Mouse (Mus musculus): ENCODE measurements at regions not wholly inside any gene's neighbourhood (a gene's known extent, or its start where the extent isn't known, plus 50 kb on each side); places are given as distances from the start of the nearest gene placed in this dataset.

DNA sequence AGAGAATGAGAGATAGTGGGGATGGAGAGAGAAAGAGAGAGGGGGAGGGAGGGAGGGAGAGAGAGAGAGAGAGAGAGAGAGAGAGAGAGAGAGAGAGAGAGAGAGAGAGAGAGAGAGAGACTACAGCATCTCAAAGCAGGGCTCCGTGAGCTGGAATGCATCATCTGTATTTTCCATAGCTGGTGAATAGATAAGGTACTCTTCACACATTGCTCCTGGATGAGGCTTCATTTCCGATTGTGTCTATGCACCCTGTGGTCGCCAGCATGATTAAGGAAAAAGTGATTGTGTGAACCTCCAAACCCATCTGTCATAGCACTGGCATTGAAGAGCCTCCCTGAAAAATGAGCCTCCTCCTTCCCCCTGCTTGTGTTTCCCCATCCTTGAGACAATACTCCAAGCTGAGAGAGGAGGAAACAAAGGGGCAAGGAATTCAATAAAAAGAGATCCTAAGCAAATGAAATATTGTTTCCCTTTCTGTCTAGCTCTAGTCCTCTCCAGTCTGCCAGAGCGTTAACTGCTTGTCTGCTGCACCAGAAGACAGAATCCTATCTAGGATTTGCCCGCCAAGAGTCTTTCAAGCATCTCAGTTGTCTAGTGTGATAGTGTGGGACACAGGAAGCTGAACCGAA lies 130.4 kb upstream of the Spats2l start:
- ATAC-seq (ENCODE audit: low FRiP score): 0 out of 2 replicates have a peak, but pooled peaks have one; percentile 13
- no peak overlapping the region for H3K9ac ChIP-seq (replicated peaks; ENCODE audit: low read length, poor library complexity, severe bottlenecking)
- no peak overlapping the region for H3K4me2 ChIP-seq (ENCODE audit: low read depth, low read length, poor library complexity, severe bottlenecking)
- no peaks in the 10 kb centered on the region for H3K27me3 ChIP-seq (ENCODE audit: insufficient read depth, low read length)
- DNase-seq (ENCODE audit: low spot score): peak; percentile 9
- H3K36me3 ChIP-seq (ENCODE audit: insufficient read depth, low read length): no peaks in the 10 kb centered on the region
- no peak overlapping the region for H3K4me3 ChIP-seq (ENCODE audit: low read depth, low read length)
- WGBS: 53% methylated on average over 6 of the region's 6 CpGs
- 0 out of 2 replicates have a peak overlapping the region, but pooled peaks have one; percentile 32 for H3K27ac ChIP-seq (ENCODE audit: low read depth, low read length)
- no peaks in the 10 kb centered on the region for H3K9me3 ChIP-seq (ENCODE audit: low read length)
- TF ChIP-seq CTCF (IDR thresholded peaks at IDR 0.05): no peak
- H3K4me1 ChIP-seq (ENCODE audit: insufficient read depth, low read length): no peaks in the 10 kb centered on the region

DNA sequence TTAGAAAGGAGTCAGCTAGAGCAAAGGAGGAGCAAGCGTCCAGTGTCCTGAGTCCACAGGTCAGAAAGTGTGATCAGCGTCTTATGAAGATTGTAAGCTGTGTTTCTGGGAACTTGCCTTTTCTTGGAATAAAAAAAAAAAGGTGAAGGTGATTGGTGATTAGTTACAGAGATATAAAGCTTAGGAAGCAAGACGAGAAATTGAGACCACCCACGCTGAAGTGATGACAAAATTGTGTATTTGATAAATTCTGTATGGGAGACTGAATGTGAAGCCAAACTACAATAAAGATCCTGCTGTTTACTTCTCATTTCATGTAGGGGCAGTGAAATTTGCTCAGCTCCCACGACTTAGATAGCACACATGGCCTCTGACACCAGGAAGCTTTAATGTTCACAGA lies 109.0 kb upstream of the Spats2l start:
- DNase-seq (ENCODE audit: low spot score) (no peak), ATAC-seq (ENCODE audit: low FRiP score) (no peak)
- Histone ChIP-seq H3K9ac (replicated peaks; ENCODE audit: low read length, poor library complexity, severe bottlenecking) (no peak overlapping the region), H3K9me3 (ENCODE audit: low read length) (no peaks in the 10 kb centered on the region), H3K4me3 (ENCODE audit: low read depth, low read length) (no peak overlapping the region), H3K27ac (ENCODE audit: low read depth, low read length) (no peak overlapping the region), H3K4me2 (ENCODE audit: low read depth, low read length, poor library complexity, severe bottlenecking) (no peak overlapping the region), H3K27me3 (ENCODE audit: insufficient read depth, low read length) (no peaks in the 10 kb centered on the region), H3K36me3 (ENCODE audit: insufficient read depth, low read length) (no peaks in the 10 kb centered on the region), H3K4me1 (ENCODE audit: insufficient read depth, low read length) (no peaks in the 10 kb centered on the region)
- 70% methylated on average over 5 of the region's 5 CpGs for WGBS
- TF ChIP-seq CTCF (IDR thresholded peaks at IDR 0.05): no peak

DNA sequence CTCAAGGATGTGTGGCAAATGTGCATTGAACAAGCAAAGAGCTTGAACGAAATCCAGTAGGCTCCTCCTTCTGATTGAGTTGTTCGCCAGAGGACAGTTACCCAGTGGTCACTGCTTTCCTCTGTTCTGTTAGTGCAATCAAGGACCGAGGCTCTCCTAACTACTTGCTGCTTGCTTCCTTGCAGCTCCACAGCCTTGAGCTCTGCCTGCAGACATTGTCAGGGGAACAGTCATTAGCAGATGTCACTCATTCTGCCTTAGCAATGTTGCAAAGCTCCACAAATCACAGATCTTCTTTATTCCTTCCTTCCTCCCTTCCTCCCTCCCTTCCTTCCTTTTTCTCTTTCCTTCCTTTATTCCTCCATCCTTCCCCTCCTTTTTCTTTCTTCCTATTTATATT lies 108.2 kb upstream of the Spats2l start:
- H3K27me3 ChIP-seq (ENCODE audit: insufficient read depth, low read length): no peaks in the 10 kb centered on the region
- no peak for TF ChIP-seq CTCF (IDR thresholded peaks at IDR 0.05)
- no peak overlapping the region for H3K4me3 ChIP-seq (ENCODE audit: low read depth, low read length)
- H3K4me2 ChIP-seq (ENCODE audit: low read depth, low read length, poor library complexity, severe bottlenecking): no peak overlapping the region
- 59% methylated on average over 3 of the region's 3 CpGs for WGBS
- DNase-seq (ENCODE audit: low spot score): no peak
- H3K9me3 ChIP-seq (ENCODE audit: low read length): no peaks in the 10 kb centered on the region
- no peaks in the 10 kb centered on the region for H3K4me1 ChIP-seq (ENCODE audit: insufficient read depth, low read length)
- no peak for ATAC-seq (ENCODE audit: low FRiP score)
- no peak overlapping the region for H3K9ac ChIP-seq (replicated peaks; ENCODE audit: low read length, poor library complexity, severe bottlenecking)
- H3K27ac ChIP-seq (ENCODE audit: low read depth, low read length): no peak overlapping the region
- H3K36me3 ChIP-seq (ENCODE audit: insufficient read depth, low read length): no peaks in the 10 kb centered on the region

DNA sequence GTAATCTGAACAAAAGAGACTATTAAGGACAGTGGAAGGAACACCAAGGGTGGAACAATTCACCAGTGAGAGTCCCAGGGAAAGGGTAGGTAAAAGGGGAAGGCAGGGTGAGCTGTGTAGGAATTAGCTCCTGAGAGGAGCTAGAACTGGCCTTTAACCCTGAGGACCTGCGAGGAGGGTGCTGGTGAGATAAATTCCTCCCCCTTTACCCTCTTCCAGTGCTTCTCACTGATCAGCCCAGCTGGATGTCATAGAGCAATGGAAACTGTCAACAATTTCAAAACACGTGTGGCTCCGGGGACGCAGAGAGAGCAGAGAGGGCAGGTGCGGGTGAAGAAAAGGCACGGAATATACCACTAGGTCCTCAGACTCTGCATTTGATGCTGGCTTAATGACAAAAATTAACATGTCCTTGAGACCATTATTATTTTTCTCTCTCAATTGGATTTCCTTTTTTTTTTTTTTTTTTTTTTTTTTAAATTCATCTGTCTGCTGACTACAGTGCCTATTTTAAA lies 107.7 kb upstream of the Spats2l start:
- DNase-seq (ENCODE audit: low spot score) (no peak), ATAC-seq (ENCODE audit: low FRiP score) (no peak)
- Histone ChIP-seq H3K27me3 (ENCODE audit: insufficient read depth, low read length) (no peaks in the 10 kb centered on the region), H3K9me3 (ENCODE audit: low read length) (no peaks in the 10 kb centered on the region), H3K36me3 (ENCODE audit: insufficient read depth, low read length) (no peaks in the 10 kb centered on the region), H3K4me3 (ENCODE audit: low read depth, low read length) (no peak overlapping the region), H3K9ac (replicated peaks; ENCODE audit: low read length, poor library complexity, severe bottlenecking) (no peak overlapping the region), H3K4me1 (ENCODE audit: insufficient read depth, low read length) (no peaks in the 10 kb centered on the region), H3K4me2 (ENCODE audit: low read depth, low read length, poor library complexity, severe bottlenecking) (no peak overlapping the region), H3K27ac (ENCODE audit: low read depth, low read length) (0 out of 2 replicates have a peak overlapping the region, but pooled peaks have one; percentile 6)
- WGBS: 63% methylated on average over 6 of the region's 6 CpGs
- TF ChIP-seq CTCF (IDR thresholded peaks at IDR 0.05): no peak

DNA sequence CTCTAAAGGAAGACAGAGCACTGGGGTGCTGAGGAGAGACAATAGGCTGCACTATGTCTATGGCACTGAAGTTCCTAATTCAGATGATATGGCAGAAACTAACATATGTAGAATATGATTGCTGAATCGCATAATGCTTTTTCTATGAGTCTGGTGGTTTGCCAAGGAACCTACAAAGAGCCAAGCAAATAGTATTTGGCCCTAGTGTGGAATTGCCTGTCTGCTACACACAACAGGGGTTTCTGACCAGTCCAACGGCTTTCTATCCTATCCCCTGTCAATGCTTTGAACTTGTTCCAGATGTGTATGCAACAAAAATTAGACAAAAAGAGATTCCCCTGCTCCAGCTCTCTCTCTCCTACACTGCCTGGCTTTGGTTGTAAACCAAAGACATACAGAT lies 100.5 kb upstream of the Spats2l start:
- Histone ChIP-seq H3K9me3 (ENCODE audit: low read length) (no peaks in the 10 kb centered on the region), H3K9ac (replicated peaks; ENCODE audit: low read length, poor library complexity, severe bottlenecking) (no peak overlapping the region), H3K27ac (ENCODE audit: low read depth, low read length) (no peak overlapping the region), H3K4me2 (ENCODE audit: low read depth, low read length, poor library complexity, severe bottlenecking) (no peak overlapping the region), H3K4me1 (ENCODE audit: insufficient read depth, low read length) (no peaks in the 10 kb centered on the region), H3K27me3 (ENCODE audit: insufficient read depth, low read length) (no peaks in the 10 kb centered on the region), H3K4me3 (ENCODE audit: low read depth, low read length) (no peak overlapping the region), H3K36me3 (ENCODE audit: insufficient read depth, low read length) (no peaks in the 10 kb centered on the region)
- peak; percentile 35 for DNase-seq (ENCODE audit: low spot score)
- 64% methylated on average over 2 of the region's 2 CpGs for WGBS
- no peak for ATAC-seq (ENCODE audit: low FRiP score)
- no peak for TF ChIP-seq CTCF (IDR thresholded peaks at IDR 0.05)

DNA sequence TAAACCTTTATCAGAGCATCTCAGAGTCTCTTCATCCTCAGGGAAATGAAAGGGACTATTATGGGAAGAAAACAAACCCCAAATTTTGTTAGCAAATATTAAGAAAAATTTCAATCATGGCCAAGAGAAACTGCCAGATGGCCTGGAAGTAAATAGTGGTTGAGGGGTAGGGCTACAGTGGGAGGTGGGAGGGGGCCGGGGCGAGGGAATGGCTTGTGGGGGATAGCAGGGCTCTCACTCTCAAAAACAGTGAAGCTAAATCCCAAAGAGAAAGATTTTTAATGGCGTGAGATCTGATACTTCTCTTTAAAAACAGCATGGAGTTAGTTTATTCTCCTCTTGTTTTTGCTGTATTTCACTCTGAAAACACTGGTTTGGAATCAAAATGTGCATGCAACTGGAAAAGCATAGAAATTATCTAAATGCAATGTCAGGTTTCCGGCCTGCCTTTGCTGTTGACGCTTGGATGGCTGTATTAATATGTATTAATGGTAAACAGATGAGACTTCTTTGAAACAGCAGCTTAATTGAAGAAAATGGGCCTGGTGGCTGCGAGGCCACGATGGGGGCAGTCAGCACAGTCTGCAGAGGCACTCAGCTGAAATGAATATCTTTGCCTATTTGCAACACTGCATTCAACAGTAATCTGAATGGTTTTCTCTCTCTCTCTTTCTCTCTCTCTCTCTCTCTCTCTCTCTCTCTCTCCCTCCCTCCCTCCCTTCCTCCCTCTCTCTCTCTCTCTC lies 99.8 kb upstream of the Spats2l start:
- Histone ChIP-seq H3K9me3 (ENCODE audit: low read length) (no peaks in the 10 kb centered on the region), H3K27me3 (ENCODE audit: insufficient read depth, low read length) (no peaks in the 10 kb centered on the region), H3K36me3 (ENCODE audit: insufficient read depth, low read length) (no peaks in the 10 kb centered on the region), H3K4me1 (ENCODE audit: insufficient read depth, low read length) (no peaks in the 10 kb centered on the region), H3K4me2 (ENCODE audit: low read depth, low read length, poor library complexity, severe bottlenecking) (no peak overlapping the region), H3K9ac (replicated peaks; ENCODE audit: low read length, poor library complexity, severe bottlenecking) (no peak overlapping the region), H3K4me3 (ENCODE audit: low read depth, low read length) (no peak overlapping the region), H3K27ac (ENCODE audit: low read depth, low read length) (no peak overlapping the region)
- no peak for ATAC-seq (ENCODE audit: low FRiP score)
- 40% methylated on average over 7 of the region's 7 CpGs for WGBS
- DNase-seq (ENCODE audit: low spot score): no peak
- TF ChIP-seq CTCF (IDR thresholded peaks at IDR 0.05): no peak
